Mouse (Mus musculus) liver, embryonic 14.5 days (tissue): ENCODE measurements around the gene Mtus2.

ENCODE experiments used
- CTCF ChIP-seq: IDR thresholded peaks from 2 replicates; pipeline ENCODE4 v1.5.1; 2016; ENCODE audit warnings: antibody characterized with exemption, low read depth, control low read depth
- EP300 ChIP-seq: IDR thresholded peaks from 2 replicates; pipeline ENCODE4 v1.6.1; 2016; ENCODE audit warnings: antibody characterized with exemption, low read depth

- TF ChIP-seq EP300 (no peak), CTCF (no peak)
Measured at GRCm38 (mm10) chr5:147955671-147956070, 1.4 kb upstream of the Mtus2 start.
